Mouse (Mus musculus): ENCODE measurements around the gene Patl2. TPM values are rescaled to one million over a fixed set of nuclear protein-coding genes. Genes with fewer than 3 reads are reported as not detected.

Patl2 gene
- total RNA-seq, 2 experiments from 2014 or later = not detected

- no peak for DNase-seq (ENCODE audit: low spot score in 2 of 2)
- intact Hi-C loops (cut with DNase I) = no loop called here
These were observed 5.8 kb downstream of the Patl2 start for GRCm38 (mm10) chr2:122180051-122180822.

DNA sequence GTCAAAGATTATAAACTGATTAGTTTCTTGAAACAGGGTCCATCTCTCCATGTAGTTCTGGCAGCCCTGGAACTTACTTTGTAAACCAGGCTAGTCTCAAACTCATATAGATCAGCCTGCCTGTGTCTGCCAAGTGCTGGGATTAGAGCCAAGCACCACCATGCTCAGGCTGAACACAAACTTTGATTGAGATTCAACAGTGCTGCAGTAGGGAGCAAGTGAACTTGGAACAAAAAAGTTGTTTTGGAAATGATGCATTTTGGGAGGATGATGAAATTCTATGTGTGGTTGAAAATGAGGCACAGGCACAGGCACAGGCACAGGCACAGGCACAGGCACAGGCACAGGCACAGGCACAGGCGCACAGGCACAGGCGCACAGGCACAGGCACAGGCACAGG is 13.8 kb downstream of the Patl2 start:
- peak in 1 of 2 experiments; percentile 70 for DNase-seq (ENCODE audit: low spot score in 2 of 2)
- intact Hi-C loops (cut with DNase I) = no loop called here

GRCm38 (mm10) chr2:122171292-122171691 is 14.7 kb downstream of the Patl2 start:
- DNase-seq (ENCODE audit: low spot score in 2 of 2) = no peak
- intact Hi-C loops (cut with DNase I) = no loop called here

DNA sequence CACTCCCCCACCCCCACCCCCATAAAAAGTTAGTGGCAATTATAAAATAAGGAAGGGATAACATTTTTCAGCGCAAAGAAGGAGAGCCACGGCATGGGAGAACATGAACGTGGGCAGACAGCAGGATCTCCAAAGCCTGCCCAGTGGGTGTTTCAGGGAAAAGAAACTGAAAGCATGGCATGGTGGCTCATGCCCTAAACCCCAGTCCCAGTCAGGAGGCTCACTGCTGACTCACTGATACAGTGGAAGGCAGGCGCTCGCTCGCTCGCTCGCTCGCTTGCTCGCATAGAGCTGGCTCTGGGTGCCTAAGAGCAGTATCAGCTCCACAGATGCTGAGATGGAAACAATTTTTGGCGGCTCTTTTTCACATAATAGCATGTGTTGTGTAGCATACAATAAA is 21.7 kb downstream of the Patl2 start:
- intact Hi-C loops (cut with DNase I) = no loop called here
- DNase-seq (ENCODE audit: low spot score in 2 of 2) = peak; percentile 10 to 70

GRCm38 (mm10) chr2:122163430-122164195 is 22.4 kb downstream of the Patl2 start:
- DNase-seq (ENCODE audit: low spot score in 2 of 2) = peak; percentile 21 to 82
- intact Hi-C loops (cut with DNase I) = no loop called here

GRCm38 (mm10) chr2:122162529-122162928 is 23.5 kb downstream of the Patl2 start:
- intact Hi-C loops (cut with DNase I) = no loop called here
- no peak for DNase-seq (ENCODE audit: low spot score in 2 of 2)

DNA sequence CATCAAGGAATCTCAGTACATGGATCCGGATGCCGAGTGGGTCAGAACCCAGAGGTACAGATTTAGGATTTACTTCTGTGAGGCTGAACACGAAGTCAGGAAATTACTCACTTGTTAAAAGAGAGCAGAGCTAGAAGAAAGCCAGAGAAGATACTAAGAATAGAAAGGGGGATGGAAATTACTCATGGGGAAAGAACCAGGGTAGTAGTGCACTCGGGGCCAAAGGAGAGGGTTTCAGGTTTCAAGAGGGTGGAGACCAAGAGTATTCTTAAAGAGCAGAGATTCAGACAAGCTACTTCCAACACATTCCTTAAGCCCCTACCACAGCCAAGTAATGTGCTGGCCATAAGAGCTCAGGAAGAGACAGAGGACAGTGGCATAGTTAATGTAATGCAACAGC is 24.4 kb downstream of the Patl2 start:
- no peak for DNase-seq (ENCODE audit: low spot score in 2 of 2)
- intact Hi-C loops (cut with DNase I) = loop anchor here (2.0 kb wide), 1 partner anchor 91 kb away; no protein-coding TSS in a partner anchor

GRCm38 (mm10) chr2:122160680-122161079 is 25.3 kb downstream of the Patl2 start, which contains the start of gene Trim69:
Gene Trim69 (plus strand): TSS chr2:122160700.
- peak; percentile 74 to 75 for DNase-seq (ENCODE audit: low spot score in 2 of 2)
- intact Hi-C loops (cut with DNase I) = loop anchor here (1.0 to 2.0 kb wide), 2 partner anchors 42 to 90 kb away; partner anchors contain the start of gene Spg11

DNA sequence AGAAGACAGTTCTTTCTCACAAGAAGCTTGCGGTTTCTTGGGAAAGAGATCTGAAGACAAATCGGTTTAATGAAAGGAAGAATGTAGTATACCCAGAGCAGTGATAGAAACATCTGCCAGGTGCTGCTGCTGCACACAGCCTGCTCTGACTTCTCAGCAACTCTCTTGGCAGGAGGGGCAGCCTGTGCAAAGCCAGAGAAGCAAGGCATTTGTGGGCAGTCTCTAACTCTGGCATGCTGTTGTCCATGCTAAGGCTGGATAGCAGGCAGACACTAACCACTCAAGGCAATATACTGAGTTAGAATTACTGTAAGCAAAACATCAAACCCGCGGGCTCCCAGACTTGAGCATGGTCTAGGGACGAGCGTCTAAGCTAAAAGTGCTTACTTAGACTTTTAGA is 26.3 kb downstream of the Patl2 start:
- intact Hi-C loops (cut with DNase I) = loop anchor here (1.0 to 2.0 kb wide), 2 partner anchors 41 to 89 kb away; partner anchors contain the start of gene Spg11
- DNase-seq (ENCODE audit: low spot score in 2 of 2) = no peak

DNA sequence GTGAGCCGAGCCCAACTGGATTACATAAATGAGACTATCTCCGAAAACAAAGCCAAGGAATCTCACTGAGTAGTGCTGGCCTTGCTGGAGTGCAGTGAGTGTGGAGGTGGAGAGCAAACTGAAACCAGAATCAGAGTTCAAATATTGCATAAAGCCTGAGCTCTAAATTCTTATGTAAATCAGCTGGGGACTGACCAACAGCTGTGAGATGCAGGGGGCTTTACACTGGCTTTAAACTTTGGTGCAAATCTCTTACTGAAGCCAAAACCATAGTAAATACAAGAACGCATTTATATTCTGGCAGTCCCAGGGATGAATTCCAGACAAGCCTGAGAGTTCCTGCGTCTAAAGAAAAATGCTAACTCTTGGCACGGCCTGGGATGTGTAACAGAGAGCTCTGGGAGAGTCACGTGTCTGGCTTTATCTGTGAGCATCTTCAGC is 27.6 kb downstream of the Patl2 start:
- DNase-seq (ENCODE audit: low spot score in 2 of 2) = no peak
- intact Hi-C loops (cut with DNase I) = no loop called here

GRCm38 (mm10) chr2:122157561-122157960 is 28.4 kb downstream of the Patl2 start:
- DNase-seq (ENCODE audit: low spot score in 2 of 2) = no peak
- intact Hi-C loops (cut with DNase I) = no loop called here

DNA sequence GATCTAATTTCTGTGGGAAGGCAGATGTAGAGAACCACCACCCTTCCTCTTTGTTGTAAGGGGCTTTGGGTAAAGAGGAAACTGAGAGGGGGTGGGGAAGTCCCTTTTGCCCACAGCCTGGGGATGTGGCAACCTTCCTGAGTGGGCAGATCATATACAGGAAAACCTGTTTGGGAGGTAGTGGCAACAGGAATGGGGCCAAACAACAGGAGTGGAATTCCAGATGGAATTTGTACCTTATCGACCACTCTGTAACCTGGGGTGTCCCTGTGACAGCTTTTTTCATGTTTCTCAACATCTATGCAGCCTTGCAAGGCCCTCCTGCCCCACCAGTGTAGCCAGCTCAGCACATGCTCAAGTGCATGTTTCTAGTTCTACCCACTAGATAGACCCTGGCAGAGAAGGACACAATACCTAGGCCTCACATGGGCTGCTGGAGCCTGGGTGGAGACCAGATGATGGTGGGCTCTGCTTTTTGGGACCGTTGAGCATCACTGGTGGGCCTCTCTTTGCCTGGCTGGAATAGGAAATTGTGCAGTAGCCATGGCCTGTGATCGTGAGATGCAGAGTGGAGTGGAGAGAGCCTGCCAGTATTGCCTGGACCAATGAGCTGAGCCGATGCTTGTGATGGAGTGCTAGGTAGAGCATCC is 29.8 kb downstream of the Patl2 start:
- peak in 1 of 2 experiments; percentile 25 for DNase-seq (ENCODE audit: low spot score in 2 of 2)
- intact Hi-C loops (cut with DNase I) = no loop called here

DNA sequence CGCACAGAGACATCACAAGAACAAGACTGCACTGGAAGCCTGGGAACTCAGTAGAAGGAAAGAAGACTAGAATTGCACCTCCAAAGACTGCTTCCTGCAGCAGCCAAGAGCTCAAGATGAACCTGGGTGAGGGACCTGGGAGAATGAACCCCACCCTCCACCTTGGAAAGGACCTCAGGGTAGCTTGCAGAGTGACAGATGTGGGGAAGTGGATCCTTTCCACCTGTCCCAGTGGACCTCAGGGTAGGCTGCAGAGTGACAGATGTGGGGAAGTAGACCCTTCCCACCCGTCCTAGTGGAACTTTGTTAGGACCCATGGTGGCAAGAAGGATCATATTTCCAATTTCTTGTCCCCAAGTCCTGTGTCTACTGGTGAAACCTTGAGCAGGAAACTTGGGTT is 30.7 kb downstream of the Patl2 start:
- no peak for DNase-seq (ENCODE audit: low spot score in 2 of 2)
- intact Hi-C loops (cut with DNase I) = no loop called here

- intact Hi-C loops (cut with DNase I) = no loop called here
- no peak for DNase-seq (ENCODE audit: low spot score in 2 of 2)
These were observed 31.5 kb downstream of the Patl2 start for GRCm38 (mm10) chr2:122154479-122154878.

DNA sequence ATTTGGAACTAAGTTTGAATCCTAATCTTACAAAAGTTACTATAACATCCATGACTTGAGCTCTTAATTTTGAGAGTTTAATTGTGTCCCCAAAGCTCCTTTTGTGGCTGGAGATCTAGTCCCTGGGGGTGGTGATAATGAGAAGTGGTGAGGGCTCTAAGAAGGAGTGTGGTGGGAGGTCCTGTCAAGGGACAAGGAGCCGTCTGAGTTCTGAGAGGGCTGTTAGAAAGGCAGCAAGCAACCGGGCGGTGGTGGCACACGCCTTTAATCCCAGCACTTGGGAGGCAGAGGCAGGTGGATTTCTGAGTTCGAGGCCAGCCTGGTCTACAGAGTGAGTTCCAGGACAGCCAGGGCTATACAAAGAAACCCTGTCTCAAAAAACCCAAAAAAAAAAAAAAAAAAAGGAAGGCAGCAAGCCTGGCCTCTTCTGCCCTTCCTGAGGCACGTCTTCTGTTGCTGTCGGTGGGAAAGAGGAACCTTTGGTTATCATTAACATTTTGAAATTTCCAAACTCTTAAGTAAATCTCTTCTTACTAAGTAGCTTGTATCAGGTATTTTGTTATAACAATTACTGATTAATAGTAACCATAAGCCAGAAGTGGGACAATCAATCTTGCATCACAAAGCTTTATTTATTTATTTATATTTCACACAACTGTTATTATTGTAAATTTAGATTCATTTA is 32.2 kb downstream of the Patl2 start:
- DNase-seq (ENCODE audit: low spot score in 2 of 2) = no peak
- intact Hi-C loops (cut with DNase I) = no loop called here

GRCm38 (mm10) chr2:122152850-122153249 is 33.1 kb downstream of the Patl2 start:
- DNase-seq (ENCODE audit: low spot score in 2 of 2) = no peak
- intact Hi-C loops (cut with DNase I) = no loop called here

DNA sequence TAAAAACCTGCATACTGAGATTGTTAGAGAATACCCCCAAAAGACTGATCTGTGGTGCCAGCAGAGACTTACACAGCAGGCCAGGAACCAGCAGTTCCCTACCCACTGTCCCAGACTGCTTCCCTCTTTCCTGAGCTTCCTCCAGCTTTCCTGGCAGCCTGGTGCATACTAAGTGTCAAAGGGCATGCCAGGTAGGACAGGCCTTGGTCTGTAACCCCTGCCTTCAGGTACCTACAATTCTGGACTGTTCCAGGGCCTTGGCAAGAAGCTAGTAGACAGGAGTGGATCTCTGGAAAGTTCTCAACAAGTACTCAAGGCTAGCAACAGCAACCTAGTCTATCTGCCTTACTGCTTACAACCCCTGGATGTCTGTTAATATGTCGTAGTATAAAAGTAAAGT is 34.8 kb downstream of the Patl2 start:
- no peak for DNase-seq (ENCODE audit: low spot score in 2 of 2)
- intact Hi-C loops (cut with DNase I) = no loop called here

DNA sequence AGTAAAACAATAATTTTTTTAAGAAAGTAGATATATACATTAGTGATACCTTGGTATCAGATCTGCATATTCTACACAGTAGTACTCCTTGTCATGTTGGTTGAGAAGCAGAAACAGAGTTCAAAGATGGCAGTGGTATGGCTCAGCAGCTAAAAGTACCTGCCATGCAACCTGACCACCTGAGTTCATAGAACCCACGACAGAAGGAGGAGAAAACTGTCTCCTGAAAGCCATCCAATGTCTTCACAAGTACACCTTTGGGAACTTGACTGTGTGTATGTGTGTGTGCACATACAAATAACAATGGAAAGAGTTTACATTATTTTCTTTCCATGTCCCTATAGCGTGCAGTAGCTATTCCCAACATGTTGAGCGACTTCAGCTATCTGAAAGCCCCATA is 36.3 kb downstream of the Patl2 start:
- intact Hi-C loops (cut with DNase I) = no loop called here

GRCm38 (mm10) chr2:122149316-122149715 is 36.7 kb downstream of the Patl2 start:
- no peak for DNase-seq (ENCODE audit: low spot score in 2 of 2)
- intact Hi-C loops (cut with DNase I) = no loop called here

More for the DNA sequence above, 36.3 kb downstream of the Patl2 start:
- DNase-seq (ENCODE audit: low spot score in 2 of 2) = no peak

Data from left cerebral cortex, postnatal 25 days (tissue).